Mouse (Mus musculus) lung, postnatal 36 days (tissue): ENCODE measurements at regions not wholly inside any gene's neighbourhood (a gene's known extent, or its start where the extent isn't known, plus 50 kb on each side); places are given as distances from the start of the nearest gene placed in this dataset.
A peak's percentile ranks its signal among the peaks of the same experiment; 100 is the strongest.

Experiments used
- DNase-seq: peaks from one replicate; pipeline ENCODE4 v3.0.0; 2022; ENCODE audit warnings: mixed read lengths

DNA sequence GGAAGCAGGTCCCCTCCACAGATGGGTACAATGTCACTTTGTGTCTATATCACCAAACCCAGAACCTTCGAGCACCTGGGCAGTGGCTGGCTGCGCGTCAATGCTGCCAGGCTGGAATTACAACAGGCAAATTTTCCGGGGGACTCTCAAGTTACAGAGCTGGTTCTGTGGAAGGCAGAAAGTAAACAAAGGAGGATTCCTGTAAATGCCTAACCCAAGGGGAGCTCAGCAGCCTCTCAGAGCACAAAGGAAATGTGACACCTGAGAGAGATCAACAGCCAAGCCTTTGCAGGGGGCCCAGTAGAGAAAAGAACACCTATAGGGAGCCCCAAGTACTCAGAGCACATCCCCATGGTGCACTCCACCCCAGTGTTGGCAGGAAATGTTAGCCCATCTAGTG is 70.7 kb downstream of the Setd4 start:
- peak; percentile 48 for DNase-seq

DNA sequence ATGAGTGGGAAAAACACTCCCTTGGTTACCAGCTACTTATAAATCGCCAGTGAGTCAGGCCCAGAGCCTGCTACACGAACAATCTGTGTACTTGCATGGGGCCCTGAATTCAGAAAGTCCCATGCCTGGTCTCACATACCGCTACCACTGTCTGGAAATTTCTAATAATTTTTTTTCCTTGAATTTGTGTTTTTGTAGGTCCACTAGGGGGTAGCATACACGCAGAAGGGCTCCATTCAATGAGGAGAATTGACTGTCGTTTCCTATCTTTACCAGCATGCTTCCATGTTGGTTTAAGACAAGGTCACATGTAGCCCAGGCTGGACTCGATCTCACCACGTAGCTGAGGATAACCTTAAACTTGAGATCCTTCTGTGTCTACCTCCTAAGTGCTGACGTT is 71.9 kb downstream of the Setd4 start:
- no peak for DNase-seq

DNA sequence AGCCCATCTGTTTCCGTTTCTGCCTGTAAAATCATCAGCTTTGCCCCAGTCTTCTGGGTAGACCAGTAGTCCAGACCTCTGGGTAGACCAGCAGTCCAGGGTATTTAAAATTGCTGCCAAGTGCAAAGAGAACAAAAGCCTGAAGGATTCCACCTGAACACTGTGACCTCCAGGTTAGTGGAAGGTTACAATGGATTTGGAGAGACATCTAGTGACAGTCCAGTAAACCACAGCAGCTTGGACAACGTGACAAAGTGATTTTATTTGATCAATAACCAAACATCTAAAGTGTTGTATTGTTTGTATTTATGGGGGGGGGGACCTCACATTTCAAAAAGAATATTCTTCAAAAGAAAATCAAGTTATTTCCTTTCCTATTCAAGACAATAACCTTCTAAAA is 81.4 kb downstream of the Setd4 start:
- no peak for DNase-seq

DNA sequence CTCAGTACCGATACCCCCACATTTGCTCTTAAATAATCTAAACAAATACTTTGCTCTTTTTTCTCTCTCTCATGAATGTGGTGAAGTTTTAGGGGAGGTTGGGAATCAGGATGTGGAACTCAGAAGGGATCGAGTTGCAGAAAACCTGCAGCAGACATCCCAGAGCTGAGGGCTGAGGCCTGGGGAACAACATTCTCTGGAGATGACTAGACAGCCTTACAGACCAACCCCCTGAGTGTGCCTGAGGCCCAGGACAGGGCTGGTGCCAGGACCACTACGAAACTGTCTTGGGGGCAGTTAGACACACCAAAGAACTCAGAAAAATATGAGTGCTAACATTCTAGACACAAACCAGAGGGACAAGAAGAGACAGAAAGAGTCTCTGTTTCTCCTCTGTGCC is 83.4 kb downstream of the Setd4 start:
- no peak for DNase-seq

DNA sequence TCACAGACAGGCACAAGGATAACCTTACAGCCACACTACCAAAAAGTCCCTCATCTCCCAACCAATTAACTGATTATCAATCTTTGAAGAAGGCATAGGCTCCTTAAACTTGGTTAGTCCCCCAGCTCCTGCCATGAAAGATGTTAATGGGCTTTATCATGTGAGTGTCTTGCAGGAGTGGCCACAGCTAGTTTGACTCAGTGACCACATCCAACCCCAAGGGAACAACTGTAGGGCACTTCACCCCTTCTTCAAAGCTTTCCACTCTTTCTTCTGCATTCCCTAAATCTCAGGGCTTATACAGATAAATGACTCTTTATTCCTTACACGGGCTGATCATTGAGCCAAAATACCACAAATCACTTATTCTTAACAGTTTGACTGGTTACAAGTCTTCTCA is 85.2 kb downstream of the Setd4 start:
- no peak for DNase-seq

DNA sequence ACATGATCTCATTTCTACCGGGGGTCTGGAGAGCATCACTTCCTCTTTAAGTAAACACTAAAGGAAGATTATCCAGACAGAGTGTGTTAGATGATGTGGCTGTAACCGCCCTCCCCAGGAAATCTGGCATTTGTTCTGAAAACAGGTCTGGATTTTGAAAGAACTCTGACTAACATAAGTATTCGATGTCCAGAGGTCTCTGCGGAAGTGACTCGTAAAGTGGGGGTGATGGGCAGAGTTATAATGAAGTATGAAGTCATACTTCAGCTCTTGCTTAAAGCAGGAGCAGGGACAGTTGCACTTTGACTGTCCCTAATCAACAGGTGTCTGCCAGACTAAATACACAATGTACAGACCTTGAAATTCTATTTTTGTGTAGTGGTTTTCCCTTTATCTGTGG is 87.1 kb downstream of the Setd4 start:
- no peak for DNase-seq

DNA sequence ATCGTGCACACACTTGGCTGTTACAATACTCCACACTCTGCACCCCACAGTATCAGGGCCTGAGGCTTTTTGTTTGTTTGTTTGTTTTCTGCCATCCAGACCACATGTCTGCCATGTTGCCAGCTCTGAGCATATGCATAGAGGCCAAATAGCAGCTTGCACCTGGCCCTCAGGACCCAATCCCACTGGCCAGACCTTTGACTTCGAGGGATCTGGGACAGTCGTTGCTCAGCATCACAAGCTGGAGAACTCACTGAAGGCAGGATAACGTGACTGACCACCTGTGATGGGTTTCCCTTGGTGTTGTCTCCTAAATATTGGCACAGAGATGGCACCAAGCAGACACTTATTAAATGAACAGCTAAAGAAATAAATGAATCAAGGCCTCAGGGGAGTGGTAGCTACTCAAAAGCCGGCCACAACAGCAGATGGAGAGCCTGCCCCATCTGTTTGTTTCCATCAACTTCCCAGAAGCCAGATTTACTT is 88.4 kb downstream of the Setd4 start:
- DNase-seq: no peak

DNA sequence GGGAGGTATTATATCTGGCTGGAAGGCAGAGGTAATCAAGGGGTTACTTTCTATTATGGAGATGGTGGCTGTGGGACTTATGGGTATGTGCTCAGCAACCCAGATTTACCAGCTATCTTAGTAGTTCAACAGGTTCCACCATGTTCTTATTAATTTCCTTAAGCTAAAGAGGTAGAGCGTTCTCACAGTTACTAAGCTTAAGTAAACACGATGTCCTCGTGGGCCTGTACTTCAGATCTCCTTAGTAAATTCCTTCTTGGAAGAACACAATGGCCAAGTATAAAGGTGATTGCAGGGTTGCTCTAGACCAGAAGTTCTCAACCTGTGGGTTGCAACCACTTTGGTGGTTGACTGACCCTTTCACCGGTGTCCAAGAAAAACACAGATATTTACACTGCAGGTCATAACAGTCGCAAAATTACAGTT is 90.2 kb downstream of the Setd4 start:
- peak; percentile 58 for DNase-seq

DNA sequence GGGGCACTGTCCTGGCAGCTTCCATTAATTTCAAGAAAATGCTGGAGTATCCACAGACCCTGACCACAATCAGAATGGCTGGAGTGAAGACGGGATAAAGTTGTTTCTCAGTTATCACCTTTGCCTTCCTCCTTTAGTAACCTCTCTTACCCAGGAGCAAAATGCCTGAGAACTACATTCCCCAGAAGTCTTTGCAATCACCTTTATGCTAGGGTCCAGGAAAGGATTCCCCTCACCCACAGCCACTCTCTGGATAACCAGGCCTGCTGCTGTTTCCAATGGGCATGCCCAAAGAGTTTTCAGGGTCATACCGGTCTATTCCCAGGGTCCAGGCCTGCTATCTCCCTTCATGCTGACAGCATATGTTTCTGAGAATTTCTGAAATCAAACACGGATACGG is 91.9 kb downstream of the Setd4 start:
- DNase-seq: no peak

DNA sequence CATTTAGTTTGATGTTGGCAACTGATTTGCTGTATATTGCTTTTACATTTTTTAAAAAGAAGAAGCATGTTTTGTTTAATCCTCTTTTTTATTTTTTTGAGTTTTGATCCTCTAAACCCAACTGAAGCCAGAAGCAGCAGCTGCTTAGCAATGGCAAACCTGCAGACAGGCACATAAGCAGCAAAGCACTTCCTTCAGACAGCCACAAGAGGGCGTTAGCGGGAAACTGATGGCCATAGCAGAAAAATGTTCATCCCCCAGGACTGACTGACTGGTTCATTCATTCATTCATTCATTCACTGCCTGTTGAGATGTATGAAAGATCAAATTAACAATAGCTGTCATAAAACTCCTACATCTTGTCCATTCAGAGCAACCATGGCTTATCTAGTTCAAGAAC is 92.3 kb downstream of the Setd4 start:
- DNase-seq: no peak

DNA sequence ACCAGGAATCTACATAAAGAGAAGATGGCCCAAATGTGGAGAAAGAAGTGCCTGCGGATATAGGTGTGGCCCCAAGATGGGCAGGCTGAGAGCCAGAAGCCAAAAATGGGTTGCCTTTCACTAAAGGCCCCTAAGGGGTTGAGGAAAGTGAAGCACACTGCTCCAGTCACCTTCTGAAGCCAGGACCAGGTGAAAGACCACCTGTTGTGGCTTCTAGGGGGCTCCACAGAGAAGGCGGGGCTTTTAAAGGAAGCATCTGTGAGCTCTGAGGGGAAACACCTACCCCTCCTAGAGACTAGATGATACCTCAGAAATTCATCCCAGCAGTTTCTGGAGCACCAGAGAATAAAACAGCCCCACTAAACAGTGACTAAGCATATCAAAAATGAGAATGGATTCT is 105.1 kb downstream of the Setd4 start:
- DNase-seq: no peak

DNA sequence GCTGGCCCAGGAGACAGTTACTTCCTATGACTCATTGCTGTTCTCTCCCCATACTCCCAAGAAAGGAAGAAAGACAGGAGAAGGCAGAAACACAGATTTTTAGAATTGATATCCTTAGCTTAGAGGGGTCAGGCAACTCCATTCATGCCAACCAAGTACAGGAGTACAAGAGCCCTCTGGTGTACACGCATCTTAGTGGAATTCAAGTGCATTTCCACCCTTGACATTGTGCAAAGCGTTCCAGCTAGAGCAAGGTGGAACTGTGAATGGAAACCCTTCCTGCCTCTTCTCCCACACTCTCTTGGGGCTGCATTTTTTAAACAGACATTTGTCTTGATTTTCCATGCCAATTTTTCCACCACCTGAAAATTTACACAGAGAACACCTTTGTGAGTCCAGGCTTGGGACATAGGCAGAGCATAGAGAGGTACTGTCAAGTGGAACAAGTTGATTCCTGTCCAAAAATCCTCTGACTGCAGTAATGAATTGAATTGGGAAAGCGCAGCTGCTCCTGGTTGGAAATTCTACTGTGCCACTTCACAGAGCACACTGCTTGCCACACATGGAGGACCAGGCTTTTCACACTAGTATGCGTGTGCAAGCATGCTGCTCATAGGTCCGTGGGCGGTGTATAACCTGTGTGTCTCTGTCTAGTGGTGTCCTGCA is 110.4 kb downstream of the Setd4 start:
- peak; percentile 18 for DNase-seq

DNA sequence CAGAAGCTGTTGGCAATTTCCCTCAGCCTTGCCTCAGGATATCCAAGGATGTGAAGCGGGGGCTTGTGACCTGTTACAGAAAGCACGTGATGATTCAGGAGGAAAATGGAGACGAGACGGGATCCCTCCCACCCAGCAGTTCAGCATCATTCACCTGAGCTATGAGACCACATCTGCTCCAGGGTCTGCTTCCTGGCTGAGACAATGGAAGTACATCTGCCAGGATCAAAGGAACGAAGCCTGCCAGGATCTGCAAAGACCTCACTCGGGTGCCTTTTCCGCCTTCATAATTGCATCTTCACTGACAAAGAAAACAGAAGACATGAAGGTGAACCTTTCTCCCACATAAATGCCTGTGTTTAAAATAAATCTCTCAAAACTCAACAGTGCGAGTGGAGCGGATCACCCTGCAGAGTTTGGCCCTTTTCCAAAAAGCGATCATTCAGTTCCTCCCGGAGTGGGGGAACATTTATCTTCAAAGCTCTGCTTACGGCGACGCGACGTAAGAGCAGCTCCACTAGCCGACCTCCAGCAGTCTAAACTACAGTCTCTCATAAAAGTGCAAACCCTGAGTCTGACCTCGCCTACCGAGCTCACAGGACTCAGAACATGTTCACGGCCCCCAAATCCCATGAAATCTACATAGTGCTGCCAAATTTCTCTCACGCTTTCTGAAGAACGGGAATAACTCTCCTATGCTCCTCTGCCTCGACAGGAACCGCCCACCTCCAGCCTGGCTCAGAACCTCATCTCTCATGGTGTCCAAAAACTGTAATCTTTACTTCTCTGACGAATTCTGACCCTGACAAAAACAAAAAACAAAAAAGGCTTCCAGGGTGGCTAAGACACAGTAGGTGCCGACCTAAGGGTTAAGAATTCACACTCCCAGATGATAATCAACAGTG is 117.0 kb downstream of the Setd4 start:
- no peak for DNase-seq

DNA sequence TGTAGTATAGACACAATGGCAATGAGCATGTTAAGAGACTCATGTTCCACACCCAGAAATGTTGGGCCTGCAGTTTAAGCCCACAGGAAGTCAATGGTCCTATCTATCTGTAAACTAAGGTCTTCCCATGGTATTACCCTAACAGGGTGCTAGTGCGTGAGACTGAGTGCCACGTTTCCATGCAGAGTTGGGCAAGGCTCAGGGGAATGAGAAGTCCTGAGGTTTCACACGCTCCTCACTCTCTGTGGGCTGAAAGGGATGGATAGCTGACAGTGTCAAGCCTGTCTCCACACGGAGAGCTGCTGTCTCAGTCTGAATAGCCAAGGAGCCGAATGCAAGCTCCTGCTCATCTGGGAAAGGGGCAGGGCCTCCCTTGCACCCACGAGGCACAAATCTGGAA is 133.9 kb downstream of the Setd4 start:
- DNase-seq: no peak

DNA sequence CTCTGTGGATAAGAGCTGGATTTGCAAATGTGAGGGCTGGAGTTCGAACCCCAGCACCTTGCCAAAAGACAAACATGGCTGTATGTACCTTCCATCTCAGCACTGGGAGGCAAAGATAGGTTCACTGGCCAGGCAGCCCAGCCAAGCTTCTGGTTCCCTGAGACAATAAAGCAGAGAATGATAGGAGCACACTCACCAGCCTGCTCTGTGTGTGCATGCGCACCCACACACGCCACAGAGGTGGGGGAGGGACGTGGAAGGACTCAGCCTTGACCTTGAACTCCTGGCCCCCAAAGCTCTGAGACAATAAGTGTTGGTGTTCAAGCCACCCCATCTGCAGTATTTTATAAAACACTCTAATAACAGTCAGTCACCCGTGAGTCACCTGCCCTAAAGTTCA is 138.1 kb downstream of the Setd4 start:
- DNase-seq: no peak

DNA sequence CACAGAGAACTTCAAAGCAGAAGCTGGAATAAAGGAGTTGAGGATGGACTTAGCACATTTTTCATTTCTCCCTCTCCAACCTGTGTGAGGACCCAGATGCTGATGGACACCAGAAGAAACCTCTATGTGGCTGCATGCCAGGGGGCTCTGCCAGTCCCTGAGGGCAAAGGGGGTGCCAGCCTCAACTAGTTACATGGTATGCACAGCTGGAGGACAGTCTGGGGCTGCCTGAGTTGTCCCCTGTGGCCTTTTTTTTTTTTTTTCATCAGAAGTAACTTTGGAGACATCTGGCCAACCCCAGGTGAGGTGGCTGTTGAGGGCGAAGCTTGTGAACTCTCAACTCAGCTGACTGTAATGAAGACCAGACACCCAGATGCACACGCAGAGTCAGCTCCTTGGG is 139.0 kb downstream of the Setd4 start:
- DNase-seq: no peak

DNA sequence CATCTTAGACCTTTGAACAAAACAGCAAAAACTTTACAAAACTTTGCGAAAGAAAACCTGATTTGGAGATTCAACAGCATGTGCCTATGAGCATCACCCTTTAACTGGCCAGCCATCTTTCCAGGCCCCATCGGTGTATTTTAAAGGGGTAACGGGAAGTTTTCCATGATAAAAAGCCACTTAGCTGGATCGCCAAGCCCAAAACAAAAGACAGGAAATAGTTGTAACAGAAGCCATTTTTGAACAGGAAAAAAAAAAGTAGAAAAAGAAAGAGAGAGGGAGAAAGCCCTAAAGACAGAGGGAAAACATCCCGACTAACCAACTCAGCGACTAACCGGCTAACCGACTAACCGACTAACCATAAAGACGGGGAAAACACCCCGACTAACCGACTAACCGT is 140.5 kb downstream of the Setd4 start:
- DNase-seq: no peak

DNA sequence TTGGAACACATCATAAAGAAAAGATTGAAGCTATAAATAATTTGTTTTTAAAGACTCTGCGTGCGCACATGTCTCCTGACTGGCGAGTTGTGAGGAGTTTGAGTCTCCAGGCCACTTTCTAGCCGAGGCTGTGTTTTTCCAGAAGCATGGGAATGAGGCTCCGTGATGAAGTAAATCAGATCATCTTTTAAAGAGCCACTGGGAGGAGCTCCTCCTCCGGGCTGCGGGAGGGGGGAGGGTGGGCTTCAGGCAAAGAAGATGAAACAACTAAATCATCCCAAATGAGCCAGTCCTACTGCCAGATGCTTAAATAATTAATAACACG is 141.6 kb downstream of the Setd4 start:
- no peak for DNase-seq

DNA sequence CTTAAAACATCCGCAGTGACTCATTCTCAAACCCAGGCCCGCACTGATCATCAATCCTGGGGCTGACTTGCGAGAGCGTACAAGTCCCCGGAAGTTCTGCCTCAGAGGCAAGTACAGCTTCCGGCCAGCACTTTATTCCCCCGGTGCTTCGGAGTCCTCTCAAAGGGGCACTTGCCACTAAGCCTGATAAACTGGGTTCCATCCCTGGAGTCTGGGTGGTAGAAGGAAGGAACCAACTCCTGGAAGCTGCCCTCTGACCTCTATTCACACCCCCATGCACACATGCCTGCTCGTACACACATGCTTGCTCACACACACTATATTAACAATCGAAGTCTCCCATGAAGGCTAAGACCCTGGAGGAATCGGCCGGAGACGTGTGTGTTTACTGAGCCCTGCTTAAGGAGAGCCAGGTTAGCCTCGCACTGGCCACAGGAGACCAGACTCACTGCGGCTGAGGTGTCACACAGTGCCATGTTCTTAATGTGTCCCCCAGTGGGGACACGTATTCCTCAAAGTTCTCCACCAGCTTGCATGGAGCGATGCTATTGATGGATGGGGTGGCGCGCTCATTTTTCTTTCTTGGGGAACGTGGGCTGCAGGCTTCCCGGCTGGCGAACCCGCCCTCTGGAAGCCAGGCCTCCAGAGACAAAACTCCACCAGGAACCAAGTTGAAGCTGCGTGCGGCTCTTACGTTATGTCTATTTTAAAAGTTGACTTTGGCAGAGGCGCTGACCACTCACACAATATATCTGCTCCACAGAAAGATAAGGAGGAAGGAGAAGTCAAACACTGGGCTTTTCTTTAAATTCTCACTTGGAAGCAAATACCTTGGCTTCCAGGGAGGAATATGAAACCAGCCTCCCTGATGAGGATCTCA is 142.2 kb downstream of the Setd4 start:
- DNase-seq: no peak

DNA sequence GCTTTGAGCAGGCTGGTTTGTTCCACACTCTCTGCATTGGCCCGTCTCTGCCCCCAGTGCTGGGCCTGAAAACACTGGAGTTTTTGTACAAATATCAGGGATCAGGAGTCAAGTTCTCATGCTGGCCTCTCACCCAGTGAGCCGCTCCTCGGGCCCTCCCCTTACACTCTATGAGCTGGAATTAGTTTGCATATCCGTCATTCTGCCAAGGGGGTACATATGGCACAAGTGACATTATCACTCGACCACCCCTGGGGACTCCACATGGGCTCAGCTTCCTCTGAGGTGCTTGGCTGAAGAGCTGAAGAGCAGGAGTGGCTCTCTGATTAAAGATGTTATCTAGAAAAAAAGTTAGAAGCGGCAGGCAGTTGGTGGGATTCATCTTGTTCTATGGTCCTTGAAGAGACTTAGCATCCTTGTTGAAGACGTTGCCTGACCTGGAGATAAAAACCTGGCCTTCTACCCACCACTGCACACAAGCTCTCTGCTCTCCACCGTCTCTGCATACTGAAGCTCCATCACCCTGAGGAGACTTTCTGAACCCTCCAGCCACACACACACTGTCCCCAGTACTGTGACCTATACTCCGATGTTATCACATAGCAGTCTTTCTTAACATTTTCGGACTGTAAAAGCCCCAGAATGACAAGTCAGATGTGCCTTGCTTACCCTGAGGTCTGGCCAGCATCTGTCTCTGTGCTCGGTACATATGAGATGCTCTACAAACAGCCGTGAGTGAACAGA is 144.2 kb downstream of the Setd4 start:
- DNase-seq: no peak

DNA sequence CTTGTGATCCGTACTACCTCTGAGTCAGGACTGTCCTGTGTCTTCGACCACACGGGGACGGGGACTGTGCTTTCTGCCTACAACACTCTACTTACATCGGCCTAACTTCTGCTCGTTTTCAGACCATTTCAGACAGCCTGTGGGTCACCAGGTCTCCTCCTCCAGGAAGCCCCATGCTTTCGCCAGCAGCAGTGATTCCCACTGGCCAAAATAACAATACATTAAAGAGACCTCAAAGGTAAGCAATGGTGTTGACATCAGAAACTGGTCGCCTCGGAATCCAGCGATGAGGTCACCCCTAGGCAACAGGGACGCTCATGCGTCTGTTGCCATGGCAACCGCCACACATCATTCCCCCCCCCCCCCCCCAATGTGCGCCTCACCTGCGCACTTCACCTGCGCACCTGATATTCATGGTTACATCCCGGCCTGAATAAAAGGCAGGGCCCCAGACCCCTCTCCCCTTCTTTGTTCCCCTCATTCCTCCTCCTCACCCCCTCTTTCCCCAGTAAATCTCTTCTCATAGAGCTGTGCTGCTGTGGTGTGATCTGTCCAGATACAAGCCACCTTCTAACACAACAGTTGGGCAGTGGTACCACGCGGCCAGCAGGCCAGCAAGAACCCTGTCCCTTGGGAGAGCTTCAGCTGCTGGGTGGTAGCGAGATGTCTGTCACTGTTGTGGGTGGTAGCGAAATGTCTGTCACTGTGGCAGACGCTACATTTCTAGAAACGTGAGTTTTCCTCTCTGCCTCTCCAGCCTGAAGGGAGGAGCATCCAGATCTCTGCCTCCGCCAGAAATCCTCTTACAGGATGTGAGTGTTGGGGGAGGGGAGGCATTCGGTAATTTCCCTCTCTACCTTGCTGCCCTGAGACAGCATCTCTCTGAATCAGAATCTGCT is 145.0 kb downstream of the Setd4 start:
- DNase-seq: no peak
